Mouse (Mus musculus) lung, postnatal 0 days (tissue): ENCODE data around the gene Olfr461. TPM values are rescaled to one million over a fixed set of nuclear protein-coding genes. Genes with fewer than 3 reads are reported as not detected.
A peak's percentile ranks its signal among the peaks of the same experiment; 100 is the strongest.

Source experiments
- ATAC-seq: fragments of 200-750 bp; cut with Nextera tagmentation; 2 replicates; pipeline ENCODE4 v1.8.0; 2017; ENCODE audit warnings: moderate library complexity
- DNase-seq: peaks from one replicate; pipeline ENCODE4 v3.0.0-alpha.2; 2016; ENCODE audit warnings: low spot score
- H3K27ac ChIP-seq: fragments of 300-500 bp; sonication (generic); 2 replicates; pipeline ENCODE4 v1.5.1; 2014; ENCODE audit warnings: antibody characterized with exemption, mild to moderate bottlenecking, low read length, mixed read lengths
- H3K27me3 ChIP-seq: fragments of 300-500 bp; sonication (generic); replicated peaks from 2 replicates; pipeline ENCODE4 v1.6.1; 2014; ENCODE audit warnings: low read length, mixed read lengths; ENCODE audit not compliant: insufficient read depth
- H3K36me3 ChIP-seq: fragments of 300-500 bp; sonication (generic); 2 replicates; pipeline ENCODE4 v1.6.1; 2014; ENCODE audit warnings: low read length, mixed read lengths; ENCODE audit not compliant: insufficient read depth
- H3K4me1 ChIP-seq: fragments of 300-500 bp; sonication (generic); 2 replicates; pipeline ENCODE4 v1.6.1; 2014; ENCODE audit warnings: antibody characterized with exemption, low read depth, low read length, mixed read lengths; ENCODE audit not compliant: insufficient read depth
- H3K4me2 ChIP-seq: fragments of 300-500 bp; sonication (generic); replicated peaks from 2 replicates; pipeline ENCODE4 v1.6.1; 2014; ENCODE audit warnings: low read depth, mild to moderate bottlenecking, low read length, moderate library complexity, mixed read lengths
- H3K4me3 ChIP-seq: fragments of 300-500 bp; sonication (generic); 2 replicates; pipeline ENCODE4 v1.5.1; 2014; ENCODE audit warnings: low read depth, low read length
- H3K9ac ChIP-seq: fragments of 300-500 bp; sonication (generic); replicated peaks from 2 replicates; pipeline ENCODE4 v1.6.1; 2014; ENCODE audit warnings: low read depth, mild to moderate bottlenecking
- H3K9me3 ChIP-seq: fragments of 300-500 bp; sonication (generic); 2 replicates; pipeline ENCODE4 v1.6.1; 2016; ENCODE audit warnings: low read length, mixed read lengths
- CTCF ChIP-seq: IDR thresholded peaks from 2 replicates; pipeline ENCODE4 v1.5.1; 2016; ENCODE audit warnings: antibody characterized with exemption, mild to moderate bottlenecking
- EP300 ChIP-seq: IDR thresholded peaks from 2 replicates; pipeline ENCODE4 v1.6.1; 2016; ENCODE audit warnings: antibody characterized with exemption, mild to moderate bottlenecking, control low read depth
- WGBS: fragments of 180-500 bp; shearing (Covaris S2); extraction: QIAGEN DNeasy Blood & Tissue Kit; methylation state at CpG from one replicate; pipeline ENCODE4 v1.1.7; 2014; 5-methylcytosine and 5-hydroxymethylcytosine counted together
- polyA plus RNA-seq: library from polyadenylated mRNA; unstranded; fragments of >200 nt; fragmentation: Nextera tagmentation; extraction: Ambion mirVana; gene quantifications from 2 replicates; pipeline ENCODE4 v1.2.1, GENCODE M21; 2015

Gene Olfr461
- polyA plus RNA-seq, 1 experiment from 2014 or later: not detected

DNA sequence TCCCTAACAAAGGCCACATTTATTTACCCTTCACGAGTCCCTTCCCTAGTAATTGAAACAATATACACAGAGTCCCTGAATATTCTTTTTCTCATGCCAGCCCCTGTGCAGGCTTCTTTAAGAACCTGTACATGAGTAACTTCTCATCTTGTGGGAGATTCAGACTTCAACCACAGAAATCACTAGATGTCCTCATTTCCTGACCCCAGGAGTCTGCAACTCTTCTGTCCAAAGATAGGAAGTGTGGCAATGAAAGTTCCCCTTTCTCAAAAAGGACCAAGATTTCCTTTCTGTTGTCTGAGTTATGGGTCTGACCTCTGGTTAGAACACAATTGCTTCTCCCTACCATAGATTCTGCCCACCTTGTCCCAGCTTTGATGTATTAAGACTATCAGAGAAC is 21.5 kb upstream of the Olfr461 start:
- no peaks in the 10 kb centered on the region for H3K4me1 ChIP-seq
- no peaks in the 10 kb centered on the region for H3K9me3 ChIP-seq
- H3K36me3 ChIP-seq: no peaks in the 10 kb centered on the region
- H3K27ac ChIP-seq: no peak overlapping the region
- DNase-seq (peak; percentile 47), ATAC-seq (no peak)
- no peak overlapping the region for H3K9ac ChIP-seq
- TF ChIP-seq EP300: no peak
- TF ChIP-seq CTCF: no peak
- 59% methylated on average over 1 of the region's 1 CpGs for WGBS
- H3K4me2 ChIP-seq: no peak overlapping the region
- H3K27me3 ChIP-seq: no peaks in the 10 kb centered on the region
- H3K4me3 ChIP-seq: no peak overlapping the region

DNA sequence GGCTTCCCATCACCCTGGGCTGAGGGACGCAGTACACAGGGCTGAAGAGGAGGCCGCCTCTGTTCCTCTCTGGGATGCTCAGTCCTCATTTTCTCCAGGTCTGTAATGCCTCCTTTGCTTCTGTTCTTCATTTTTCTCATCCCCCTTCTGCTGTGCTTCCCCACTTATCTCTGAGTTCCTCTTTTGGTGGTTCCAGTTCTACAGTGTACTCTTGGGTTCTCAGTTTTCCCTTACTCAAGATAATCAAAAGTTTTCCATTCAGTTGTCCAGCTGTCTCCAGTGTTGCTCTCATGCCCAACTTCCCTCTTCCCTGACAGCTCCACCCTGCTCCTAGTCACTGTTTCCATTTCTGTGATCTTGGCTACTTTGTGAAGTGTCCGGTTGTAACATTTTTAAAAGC is 18.8 kb upstream of the Olfr461 start:
- DNase-seq: peak; percentile 7
- H3K4me2 ChIP-seq: no peak overlapping the region
- no peaks in the 10 kb centered on the region for H3K9me3 ChIP-seq
- no peaks in the 10 kb centered on the region for H3K4me1 ChIP-seq
- no peaks in the 10 kb centered on the region for H3K36me3 ChIP-seq
- H3K27ac ChIP-seq: no peak overlapping the region
- no peak for ATAC-seq
- no peak for TF ChIP-seq CTCF
- TF ChIP-seq EP300: no peak
- no peak overlapping the region for H3K4me3 ChIP-seq
- 81% methylated on average over 3 of the region's 3 CpGs for WGBS
- H3K27me3 ChIP-seq: no peaks in the 10 kb centered on the region
- H3K9ac ChIP-seq: no peak overlapping the region

DNA sequence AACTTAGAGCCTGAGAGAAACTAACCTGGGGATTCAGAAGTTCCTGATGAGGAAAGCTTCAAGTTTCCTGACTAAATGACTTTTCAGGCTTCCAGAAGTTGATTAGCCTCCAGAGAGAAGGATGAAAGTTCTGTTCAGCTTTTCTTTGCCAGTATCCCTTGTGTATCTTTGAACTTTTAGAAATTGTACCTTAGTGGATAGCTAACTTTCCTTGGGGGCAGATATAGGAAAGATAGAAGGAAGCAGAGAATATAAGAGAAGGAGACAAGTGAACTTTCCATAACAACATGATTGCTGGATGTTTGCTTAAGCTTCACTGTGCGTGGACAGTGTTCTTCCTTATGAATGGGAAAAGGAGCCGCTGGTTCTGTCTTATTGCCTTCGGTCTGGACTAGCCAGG is 14.3 kb upstream of the Olfr461 start, which contains the start of gene Olfr460:
Gene Olfr460, plus strand, starts transcription at position 301 of the 400 bp plus-strand sequence.
- ATAC-seq: no peak
- 82% methylated on average over 3 of the region's 3 CpGs for WGBS
- TF ChIP-seq EP300 (no peak), CTCF (no peak)
- Histone ChIP-seq H3K4me3 (no peak within 1 kb of the TSS), H3K4me1 (no peaks in the 10 kb centered on the region), H3K9me3 (no peaks in the 10 kb centered on the region), H3K9ac (no peak within 1 kb of the TSS), H3K27me3 (no peaks in the 10 kb centered on the region), H3K27ac (no peak within 1 kb of the TSS), H3K4me2 (no peak within 1 kb of the TSS), H3K36me3 (no peaks in the 10 kb centered on the region)
- DNase-seq: no peak

DNA sequence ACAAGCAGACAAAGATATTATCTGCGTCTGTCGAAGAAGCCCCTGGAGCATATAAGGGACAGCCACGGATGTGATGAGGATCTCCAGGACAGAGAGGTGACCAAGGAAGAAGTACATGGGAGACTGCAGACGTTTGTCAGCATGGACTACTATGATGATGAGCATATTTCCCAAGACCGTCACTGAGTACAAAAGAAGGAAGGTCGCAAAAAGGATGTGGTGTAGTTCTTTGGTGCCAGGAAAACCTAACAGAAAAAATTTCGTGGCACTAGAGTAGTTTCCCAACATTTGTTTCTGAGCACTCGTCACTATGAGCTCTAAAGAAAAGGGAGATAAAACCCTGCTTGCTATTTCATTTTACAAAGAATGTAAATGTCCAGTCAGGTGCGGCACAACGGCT is 10.2 kb downstream of the Olfr461 start:
- TF ChIP-seq EP300 (no peak), CTCF (no peak)
- Histone ChIP-seq H3K4me2 (no peak overlapping the region), H3K9ac (no peak overlapping the region), H3K4me3 (no peak overlapping the region), H3K4me1 (no peaks in the 10 kb centered on the region), H3K9me3 (no peaks in the 10 kb centered on the region), H3K27ac (no peak overlapping the region), H3K36me3 (no peaks in the 10 kb centered on the region), H3K27me3 (no peaks in the 10 kb centered on the region)
- ATAC-seq (no peak), DNase-seq (no peak)
- WGBS: 74% methylated on average over 10 of the region's 10 CpGs

DNA sequence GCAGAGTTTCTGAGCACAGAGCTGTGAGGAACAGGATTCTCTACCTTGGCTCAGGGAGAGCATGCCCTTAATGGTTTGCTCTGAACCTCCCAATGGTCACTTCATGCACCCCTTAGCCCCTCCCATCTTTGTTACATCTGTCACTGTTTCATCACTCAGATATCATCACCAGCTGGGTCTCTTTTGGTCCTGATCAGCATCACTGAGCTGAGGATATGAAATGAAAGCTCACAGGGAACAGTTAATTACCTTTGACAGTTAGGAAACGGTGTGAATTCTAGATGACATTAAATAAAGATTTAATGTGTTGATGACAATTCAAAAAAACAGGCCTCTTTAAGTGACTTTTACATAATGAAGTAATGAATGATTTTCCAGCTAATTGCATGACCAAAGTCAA is 35.4 kb downstream of the Olfr461 start, which contains the start of gene Prss37:
Gene Prss37, minus strand, starts transcription at position 101 of the 400 bp plus-strand sequence.
- no peak for DNase-seq
- no peak within 1 kb of the TSS for H3K27ac ChIP-seq
- H3K4me3 ChIP-seq: no peak within 1 kb of the TSS
- H3K36me3 ChIP-seq: no peaks in the 10 kb centered on the region
- no peaks in the 10 kb centered on the region for H3K27me3 ChIP-seq
- no peak within 1 kb of the TSS for H3K9ac ChIP-seq
- no peaks in the 10 kb centered on the region for H3K4me1 ChIP-seq
- ATAC-seq: no peak
- H3K9me3 ChIP-seq: no peaks in the 10 kb centered on the region
- TF ChIP-seq EP300 (no peak), CTCF (no peak)
- 60% methylated on average over 1 of the region's 1 CpGs for WGBS
- H3K4me2 ChIP-seq: no peak within 1 kb of the TSS

DNA sequence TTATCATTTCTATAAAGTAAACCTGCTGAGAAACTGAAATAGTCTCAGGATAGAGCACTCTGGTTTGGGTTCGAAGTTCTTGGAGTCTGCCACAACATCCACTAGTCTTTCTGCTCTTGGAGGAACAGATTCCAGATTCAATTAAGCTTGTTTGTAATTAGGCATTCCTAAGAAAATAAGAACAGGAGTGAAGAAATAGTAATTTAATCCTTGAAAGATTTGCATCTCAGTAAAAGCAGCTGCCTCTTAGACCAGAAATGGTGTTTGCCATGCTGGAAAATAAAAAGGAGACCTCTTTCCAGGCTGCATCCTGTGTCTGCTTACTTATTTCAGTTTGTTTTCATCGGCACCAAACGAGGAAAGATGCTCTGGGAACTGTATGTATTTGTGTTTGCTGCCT is 61.6 kb downstream of the Olfr461 start, which contains the start of gene Tas2r108:
Gene Tas2r108, plus strand, starts transcription at position 301 of the 400 bp plus-strand sequence.
- no peaks in the 10 kb centered on the region for H3K4me1 ChIP-seq
- 88% methylated on average over 3 of the region's 3 CpGs for WGBS

More for the DNA sequence above, 61.6 kb downstream of the Olfr461 start, which contains the start of gene Tas2r108:
- ATAC-seq (no peak), DNase-seq (no peak)
- Histone ChIP-seq H3K9ac (no peak within 1 kb of the TSS), H3K4me3 (no peak within 1 kb of the TSS), H3K9me3 (no peaks in the 10 kb centered on the region), H3K36me3 (no peaks in the 10 kb centered on the region), H3K27me3 (no peaks in the 10 kb centered on the region), H3K4me2 (no peak within 1 kb of the TSS), H3K27ac (no peak within 1 kb of the TSS)
- no peak for TF ChIP-seq CTCF
- no peak for TF ChIP-seq EP300

Other genes starting within 250 kb of the Olfr461 start
- 24.0 and 24.5 TPM in 2 replicates for gene Agk, start 229.9 kb downstream of the Olfr461 start, polyA plus RNA-seq
- gene E330009J07Rik, start 118.9 kb downstream of the Olfr461 start, polyA plus RNA-seq: 7.5 and 9.8 TPM in 2 replicates
- not detected in 2 replicates for gene Wee2, start 116.0 kb downstream of the Olfr461 start, polyA plus RNA-seq
- 100 and 105 TPM in 2 replicates for gene Ssbp1, start 83.7 kb downstream of the Olfr461 start, polyA plus RNA-seq
- not detected in 2 replicates for gene Tas2r137, start 63.8 kb downstream of the Olfr461 start, polyA plus RNA-seq
- gene Tas2r108, start 61.5 kb downstream of the Olfr461 start, polyA plus RNA-seq: not detected in 2 replicates
- gene Prss37, start 35.5 kb downstream of the Olfr461 start, polyA plus RNA-seq: not detected in 2 replicates
- not detected in 2 replicates for gene Olfr460, start 14.4 kb upstream of the Olfr461 start, polyA plus RNA-seq
- 4.0 and 5.8 TPM in 2 replicates for gene Clec5a, start 30.8 kb upstream of the Olfr461 start, polyA plus RNA-seq
- not detected in 2 replicates for gene Tas2r138, start 58.3 kb upstream of the Olfr461 start, polyA plus RNA-seq
- gene Mgam, start 73.8 kb upstream of the Olfr461 start, polyA plus RNA-seq: 0.05 and 0.11 TPM in 2 replicates